Mouse (Mus musculus): ENCODE measurements at regions not wholly inside any gene's neighbourhood (a gene's known extent, or its start where the extent isn't known, plus 50 kb on each side); places are given as distances from the start of the nearest gene placed in this dataset.

DNA sequence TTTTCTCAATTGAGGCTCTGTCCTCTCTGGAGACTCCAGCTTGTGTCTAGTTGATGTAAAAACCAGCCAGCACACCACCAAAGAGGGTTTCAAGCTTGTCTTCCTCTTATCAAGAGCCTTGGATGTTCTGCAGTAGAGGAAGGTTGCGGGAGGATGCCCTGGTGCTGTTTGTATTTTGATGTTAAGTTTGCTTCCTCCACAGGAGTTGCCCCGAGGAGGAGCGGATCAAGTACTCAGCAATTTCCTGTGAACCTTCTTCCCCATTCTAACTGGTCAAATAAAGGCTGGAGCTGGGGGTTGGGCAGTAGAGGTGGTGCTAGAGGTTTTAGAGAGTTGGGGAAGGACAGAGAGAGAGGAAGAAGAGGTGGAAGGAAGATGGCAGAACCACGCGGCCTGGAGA, 59.5 kb downstream of the Zfp36l2 start:
- TF ChIP-seq POLR2A (IDR thresholded peaks at IDR 0.05; ENCODE audit: borderline replicate concordance, insufficient read depth, low read length): no peak
- TF ChIP-seq CTCF (IDR thresholded peaks at IDR 0.05; ENCODE audit: borderline replicate concordance, insufficient read depth, low read depth, low read length): no peak

All from cerebellum, adult 2 months (tissue).